Mouse (Mus musculus): ENCODE data around the gene Tbc1d10c.
"Not testable (repeated sequence)": the region's sequence is repeated elsewhere in the genome, so short reads cannot be mapped to it uniquely, and the experiment has no call there.

Gene Tbc1d10c

DNA sequence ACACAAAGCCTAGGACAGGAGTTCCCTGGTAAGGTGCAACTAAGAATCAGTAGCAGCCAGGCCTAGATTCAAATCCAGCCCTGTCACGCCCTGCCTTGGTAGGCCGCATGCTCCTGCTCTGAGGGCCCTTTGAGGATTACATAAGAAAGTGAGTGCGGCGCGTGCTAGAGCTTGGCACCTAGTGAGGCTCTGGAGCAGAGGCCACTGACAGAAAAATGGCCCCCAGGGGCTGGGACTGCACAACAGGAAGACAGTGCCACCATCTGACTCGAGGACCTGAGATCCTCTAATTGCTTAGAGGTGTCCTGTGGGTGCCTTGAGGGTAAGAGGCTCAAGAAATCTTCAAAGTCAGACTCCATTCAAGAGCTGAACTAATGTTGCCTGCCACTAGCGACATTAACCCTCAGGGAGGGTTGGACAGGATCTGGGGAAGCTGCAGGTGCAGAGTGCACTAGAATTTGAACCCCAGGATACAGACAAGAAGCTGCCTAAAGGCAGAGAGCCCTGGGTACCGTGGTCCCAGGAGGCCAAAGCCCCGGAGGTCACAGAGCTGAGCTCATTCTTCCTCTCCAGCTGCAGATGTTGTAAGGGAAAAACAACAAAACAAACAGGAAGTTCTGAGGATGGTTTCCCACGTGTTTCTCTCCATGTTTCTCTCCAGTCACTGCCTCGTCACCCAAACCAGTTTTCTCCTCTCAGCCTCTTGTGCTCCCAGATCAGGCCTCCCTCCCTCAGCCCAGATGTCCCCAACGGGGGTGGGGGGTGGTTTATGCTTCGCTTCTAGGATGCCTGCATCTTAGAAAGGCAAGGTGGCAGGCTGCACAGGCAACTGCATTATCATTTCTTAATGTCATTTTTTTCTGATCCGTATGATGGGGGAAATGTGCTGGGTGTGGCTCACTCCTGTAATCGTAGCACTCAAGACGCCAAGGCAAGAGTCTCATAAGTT lies 46.3 kb downstream of the Tbc1d10c start:
- no peak for DNase-seq (ENCODE audit: low spot score)

DNA sequence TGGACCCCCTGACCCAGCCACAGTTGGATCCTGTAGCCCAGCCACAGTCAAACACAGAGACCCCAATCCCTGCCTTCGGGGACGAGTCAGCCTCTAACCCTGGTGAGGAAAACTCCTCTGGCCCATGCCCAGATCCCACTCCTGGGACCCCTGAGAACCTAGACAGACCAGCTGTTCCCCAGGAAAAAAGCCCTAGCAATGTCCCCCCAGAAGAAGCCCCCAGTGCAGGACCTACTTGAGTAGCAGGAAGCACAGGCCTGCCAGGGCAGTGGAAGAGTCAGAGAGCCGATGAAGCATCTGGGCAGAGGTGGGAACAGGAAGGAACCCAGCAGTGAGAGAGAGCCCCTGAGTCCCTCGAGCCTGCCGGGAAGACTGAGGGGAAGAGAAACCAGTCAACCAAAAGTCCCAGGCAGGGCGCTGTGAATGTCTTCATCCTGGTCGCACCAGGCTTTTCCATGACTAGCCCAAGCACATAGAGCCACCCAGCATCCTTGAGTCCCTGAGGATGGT lies 47.3 kb downstream of the Tbc1d10c start, which contains the start of gene Cabp4:
Gene Cabp4, minus strand, starts transcription at position 275 of the 510 bp plus-strand sequence.
- no peak for DNase-seq (ENCODE audit: low spot score)

DNA sequence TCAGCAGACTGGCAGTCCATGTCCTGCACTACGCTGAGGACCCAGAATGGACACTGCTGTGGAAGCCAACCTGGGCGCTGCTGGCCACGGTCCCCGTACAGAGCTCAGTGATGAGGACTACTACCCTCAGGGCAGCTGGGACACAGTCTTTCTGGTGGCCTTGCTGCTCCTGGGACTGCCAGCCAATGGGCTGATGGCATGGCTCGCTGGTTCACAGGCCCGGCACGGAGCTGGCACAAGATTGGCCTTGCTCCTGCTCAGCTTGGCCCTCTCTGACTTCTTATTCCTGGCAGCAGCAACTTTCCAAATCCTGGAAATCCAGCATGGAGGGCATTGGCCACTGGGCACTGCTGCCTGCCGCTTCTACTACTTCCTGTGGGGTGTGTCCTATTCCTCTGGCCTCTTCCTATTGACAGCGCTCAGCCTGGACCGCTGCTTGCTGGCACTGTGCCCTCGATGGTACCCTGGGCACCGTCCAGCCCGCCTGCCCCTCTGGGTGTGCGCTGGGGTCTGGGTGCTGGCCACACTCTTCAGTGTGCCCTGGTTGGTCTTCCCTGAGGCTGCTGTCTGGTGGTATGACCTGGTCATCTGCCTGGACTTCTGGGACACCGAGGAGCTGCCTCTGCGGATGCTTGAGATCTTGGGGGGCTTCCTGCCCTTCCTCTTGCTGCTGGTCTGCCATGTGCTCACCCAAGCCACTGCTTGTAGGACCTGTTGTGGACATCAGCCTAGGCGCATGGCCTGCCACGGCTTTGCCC lies 48.5 kb downstream of the Tbc1d10c start:
- no peak for DNase-seq (ENCODE audit: low spot score)

DNA sequence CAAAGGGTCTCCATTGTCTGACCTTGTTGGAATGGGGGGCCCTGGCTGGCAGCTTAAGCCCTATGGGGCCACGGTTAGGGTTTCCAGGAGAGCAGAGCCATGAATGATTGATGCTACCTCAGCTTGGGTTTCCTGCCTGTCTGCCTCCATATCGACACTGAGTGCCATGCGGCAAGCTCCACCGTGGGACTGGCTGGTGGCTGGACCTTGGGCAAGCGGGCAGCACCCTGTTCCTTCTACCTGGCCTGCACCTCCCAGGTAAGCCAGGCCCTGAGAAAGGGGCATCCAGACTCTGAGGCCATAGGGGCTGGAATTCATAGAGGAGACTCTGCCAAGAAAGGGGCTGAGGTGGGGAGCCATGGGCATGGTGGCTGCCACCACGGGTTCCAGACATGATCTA lies 50.9 kb downstream of the Tbc1d10c start:
- DNase-seq (ENCODE audit: low spot score): no peak

DNA sequence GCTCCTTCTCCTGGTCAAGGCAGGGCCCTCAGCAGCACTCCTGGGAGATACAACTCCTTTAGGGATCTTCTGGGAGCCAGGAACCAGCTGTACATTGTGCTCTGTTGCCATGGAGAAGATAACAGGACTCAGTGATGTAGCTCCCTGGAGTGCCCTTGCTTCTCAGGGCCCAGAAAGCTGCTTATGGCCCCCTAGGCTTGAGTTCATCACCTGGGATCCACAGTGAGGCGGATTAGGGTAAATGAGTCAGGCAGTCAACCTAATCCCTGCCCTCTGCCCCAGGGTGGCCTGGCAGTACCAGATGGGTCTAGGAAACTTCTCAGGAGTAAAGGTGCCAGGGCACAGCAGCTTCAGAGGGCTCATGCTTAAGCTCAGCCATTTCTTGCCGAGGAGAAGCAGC lies 51.6 kb downstream of the Tbc1d10c start, which contains the start of gene Gpr152:
Gene Gpr152, plus strand, starts transcription at position 342 of the 400 bp plus-strand sequence.
- DNase-seq (ENCODE audit: low spot score): no peak

DNA sequence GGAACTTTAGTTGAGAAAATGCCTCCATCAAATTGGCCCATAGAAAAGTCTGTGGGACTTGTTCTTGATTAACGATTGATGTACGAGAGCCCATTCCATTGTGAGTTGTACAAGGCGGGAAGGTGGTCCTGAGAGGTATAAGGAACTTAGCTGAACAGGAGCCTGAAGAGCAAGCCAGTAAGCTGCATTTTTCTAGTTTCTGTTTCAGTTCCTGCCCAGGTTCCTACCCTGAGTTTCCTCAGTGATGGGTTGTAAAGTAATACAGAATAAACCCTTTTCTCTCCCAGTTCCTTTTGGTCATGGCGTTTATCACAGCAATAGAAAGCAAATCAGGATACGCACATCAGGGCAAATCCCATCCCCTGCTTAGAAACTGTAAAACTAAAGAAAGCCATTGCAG lies 53.2 kb downstream of the Tbc1d10c start:
- DNase-seq (ENCODE audit: low spot score): no peak

DNA sequence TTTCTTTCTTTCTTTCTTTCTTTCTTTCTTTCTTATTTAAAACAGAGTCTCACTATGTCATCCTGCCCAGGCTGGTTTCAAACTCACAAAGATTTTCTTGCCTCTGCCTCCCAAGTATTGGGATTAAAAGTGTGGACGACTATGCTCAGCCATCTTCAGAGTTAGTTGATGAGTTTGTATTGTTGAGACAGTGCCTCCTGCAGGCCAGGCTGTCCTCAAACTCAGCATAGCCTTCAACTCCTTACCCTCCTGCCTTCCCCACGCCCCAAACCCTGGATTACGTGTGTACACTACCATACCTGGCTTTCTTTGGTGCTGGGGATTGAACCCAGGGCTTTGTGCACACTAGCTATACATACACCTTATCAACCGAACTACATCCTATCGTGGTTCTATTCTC lies 54.6 kb downstream of the Tbc1d10c start:
- no peak for DNase-seq (ENCODE audit: low spot score)

DNA sequence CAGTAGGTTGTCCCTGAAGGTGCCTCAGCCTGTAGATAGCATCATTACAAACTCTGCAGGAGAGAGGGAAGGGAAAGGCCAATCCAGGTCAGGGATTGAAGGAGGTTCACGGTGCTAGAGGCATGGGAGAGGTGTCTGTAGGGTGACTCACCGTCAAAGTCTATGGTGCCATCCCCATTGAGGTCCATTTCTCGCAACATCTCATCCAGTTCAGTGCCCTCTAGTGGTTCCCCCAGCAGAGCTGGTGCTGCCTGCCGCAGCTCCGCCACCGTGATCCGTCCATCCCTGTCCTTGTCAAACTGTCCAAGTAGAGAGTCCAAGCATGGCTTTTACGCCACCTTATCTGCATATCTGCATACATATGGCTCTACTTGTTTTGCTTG lies 55.1 kb downstream of the Tbc1d10c start:
- not testable (repeated sequence) for DNase-seq (ENCODE audit: low spot score)

DNA sequence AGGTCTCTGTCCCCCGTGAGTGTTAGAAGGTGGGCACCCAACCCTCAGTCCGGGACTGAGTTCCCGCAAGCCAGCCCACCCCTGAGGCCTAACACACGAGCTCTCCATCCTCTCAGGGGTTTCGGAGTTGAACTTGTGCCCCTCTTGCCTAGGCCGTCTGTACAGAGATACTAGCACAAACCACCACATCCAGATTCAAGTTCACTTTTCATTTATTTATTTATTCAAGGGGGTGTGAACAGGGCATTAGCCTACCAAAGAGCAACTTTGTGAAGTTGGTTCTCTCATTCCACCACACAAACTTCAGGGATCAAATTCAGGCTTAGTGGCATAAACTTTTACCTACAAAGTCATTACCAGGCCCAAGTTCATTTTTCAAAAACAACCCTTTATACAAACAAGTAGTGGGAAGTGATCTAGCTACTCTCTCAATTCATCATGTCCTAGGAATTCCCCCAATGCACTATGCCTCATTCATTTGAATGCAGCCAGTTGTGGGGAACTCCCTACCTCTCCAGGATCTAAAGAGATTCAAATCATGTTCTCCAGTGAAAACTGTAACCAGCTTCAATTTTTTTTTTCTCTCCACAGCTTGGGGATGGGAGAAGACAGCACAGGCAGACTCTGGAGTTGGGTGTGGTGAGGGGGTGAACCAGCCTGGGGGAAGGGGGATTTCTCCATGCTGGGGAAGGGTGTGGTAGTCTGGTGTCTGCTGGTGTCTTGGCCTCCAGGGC lies 55.7 kb downstream of the Tbc1d10c start:
- DNase-seq (ENCODE audit: low spot score): not testable (repeated sequence)

DNA sequence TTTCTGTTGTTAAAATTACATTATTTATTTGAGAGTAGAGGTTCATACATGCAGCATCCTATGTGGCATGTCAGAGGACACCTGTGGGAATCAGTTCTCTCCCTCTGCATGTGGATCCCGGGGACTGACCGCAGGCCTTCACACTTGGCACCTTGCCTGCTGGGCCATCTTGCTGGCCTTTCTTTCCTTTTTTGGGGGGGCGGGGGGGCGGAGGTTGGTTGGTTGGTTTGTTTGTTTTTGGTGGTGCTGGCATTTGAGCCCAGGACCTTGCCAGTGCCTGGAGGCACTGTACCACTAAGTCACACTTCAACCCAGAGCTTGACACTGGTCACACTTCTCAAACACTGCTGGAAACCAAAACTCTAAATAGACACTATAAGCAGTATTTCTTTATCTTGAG lies 56.7 kb downstream of the Tbc1d10c start:
- no peak for DNase-seq (ENCODE audit: low spot score)

Measured in ovary, postnatal 14 days (tissue).